9 mouse cellular contexts compared by ENCODE assay signal in the genomic region with DNA sequence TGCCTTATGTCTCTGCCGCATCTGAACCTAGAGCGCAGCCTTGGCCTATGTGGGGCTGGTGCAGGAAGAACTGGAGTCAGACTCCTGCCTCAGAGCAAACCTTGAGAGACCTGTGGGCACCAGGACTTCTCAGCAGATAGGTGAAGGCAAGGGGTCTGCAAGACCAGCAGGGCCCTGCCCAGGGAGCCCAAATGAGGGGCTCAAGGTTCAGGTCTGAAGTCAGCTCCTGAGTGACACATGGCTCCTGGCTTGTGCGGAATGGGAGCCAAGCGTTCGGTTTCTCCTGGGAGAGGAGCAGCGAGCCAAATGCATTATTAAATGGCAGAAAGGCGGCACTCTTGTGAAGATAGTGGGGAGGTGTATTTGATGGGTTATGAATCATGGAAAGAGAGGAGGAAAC. TPM values are rescaled to one million over a fixed set of nuclear protein-coding genes. Genes with fewer than 3 reads are reported as not detected.
DNase-seq lines count a peak whose midpoint lies in the region; ATAC-seq and TF ChIP-seq lines count a peak whose summit lies in the region.
"Had no signal": no experiment of that assay in that cellular context is flagged by ENCODE, and none has a peak within 500 bp of the region (broad histone marks: within the 10 kb centered on the region; RNA-seq: fewer than 3 reads in every experiment).

No protein-coding gene starts in this region.

- H3K9ac ChIP-seq in heart, embryonic 14.5 days (ENCODE audit: low read length): peak overlapping the region; percentile 32
- H3K9ac ChIP-seq in midbrain, embryonic 16.5 days (ENCODE audit: low read depth, low read length): 0 out of 2 replicates have a peak overlapping the region, but pooled peaks have one; percentile 7
- H3K9ac ChIP-seq in midbrain, postnatal 0 days (replicated peaks; ENCODE audit: low read length, poor library complexity, severe bottlenecking): no peak overlapping the region
- no peak overlapping the region for H3K9ac ChIP-seq in limb, embryonic 14.5 days (ENCODE audit: low read depth, low read length, severe bottlenecking)
- H3K9ac ChIP-seq: liver, embryonic 14.5 days had no signal

- ATAC-seq in heart, embryonic 14.5 days (ENCODE audit: insufficient number of reproducible peaks, insufficient read depth, low FRiP score, low read depth): no peak
- ATAC-seq in midbrain, embryonic 16.5 days: no peak
- no peak for ATAC-seq in midbrain, postnatal 0 days (ENCODE audit: low FRiP score)
- no peak for ATAC-seq in limb, embryonic 14.5 days (ENCODE audit: low FRiP score, low read depth)

- no peak overlapping the region for H3K4me2 ChIP-seq in heart, embryonic 14.5 days (ENCODE audit: low read length)
- H3K4me2 ChIP-seq in midbrain, embryonic 16.5 days (ENCODE audit: low read length): no peak overlapping the region
- H3K4me2 ChIP-seq in midbrain, postnatal 0 days (ENCODE audit: low read depth, low read length, poor library complexity, severe bottlenecking): no peak overlapping the region
- no peak overlapping the region; the same call in 1 of the 2 replicates for H3K4me2 ChIP-seq in limb, embryonic 14.5 days (replicated peaks; ENCODE audit: low read depth, low read length, severe bottlenecking)

- H3K27ac ChIP-seq in heart, embryonic 14.5 days (replicated peaks in 1 of 2; ENCODE audit: control insufficient read depth in 1 of 2, insufficient read depth in 1 of 2, low read depth in 2 of 2, low read length in 2 of 2): no peak overlapping the region; a peak in 1 of 4 replicates
- no peak overlapping the region for H3K27ac ChIP-seq in midbrain, embryonic 16.5 days (ENCODE audit: low read length)
- no peak overlapping the region for H3K27ac ChIP-seq in midbrain, postnatal 0 days (ENCODE audit: low read depth, low read length)
- peak overlapping the region; percentile 11; the same call in 1 of the 2 replicates for H3K27ac ChIP-seq in cortical plate, adult 2 months (ENCODE audit: insufficient read depth, low read length)
- peak overlapping the region; percentile 43; the same call in 1 of the 2 replicates for H3K27ac ChIP-seq in limb, embryonic 14.5 days (replicated peaks; ENCODE audit: low read depth, low read length)
- H3K27ac ChIP-seq: liver, embryonic 14.5 days had no signal

- WGBS in heart, embryonic 14.5 days: 89% methylated on average over 7 of the region's 7 CpGs
- WGBS in midbrain, embryonic 16.5 days: 59% methylated on average over 7 of the region's 7 CpGs
- WGBS in midbrain, postnatal 0 days: 53% methylated on average over 7 of the region's 7 CpGs
- 76% methylated on average over 7 of the region's 7 CpGs for WGBS in limb, embryonic 14.5 days

- TF ChIP-seq POLR2A in cortical plate, adult 2 months (IDR thresholded peaks at IDR 0.05; ENCODE audit: extremely low read depth, insufficient read depth, low read length): no peak
- no peak for TF ChIP-seq POLR2A in limb, embryonic 14.5 days (IDR thresholded peaks at IDR 0.05; ENCODE audit: borderline replicate concordance, extremely low read depth, insufficient read depth, insufficient read length)

- H3K4me3 ChIP-seq in heart, embryonic 14.5 days (ENCODE audit: control insufficient read depth in 1 of 2, insufficient read depth in 1 of 2, low read depth in 1 of 2, low read length in 2 of 2): no peak overlapping the region
- H3K4me3 ChIP-seq in midbrain, embryonic 16.5 days (ENCODE audit: low read depth, low read length): no peak overlapping the region
- no peak overlapping the region for H3K4me3 ChIP-seq in midbrain, postnatal 0 days (ENCODE audit: low read depth, low read length)
- H3K4me3 ChIP-seq in cortical plate, adult 2 months (ENCODE audit: insufficient read depth, low read length): no peak overlapping the region
- no peak overlapping the region for H3K4me3 ChIP-seq in limb, embryonic 14.5 days (replicated peaks; ENCODE audit: low read length)
- H3K4me3 ChIP-seq: megakaryocyte, embryonic 14.5 days had no signal

- H3K4me1 ChIP-seq in heart, embryonic 14.5 days (ENCODE audit: control insufficient read depth in 2 of 2, insufficient read depth in 2 of 2, low read length in 2 of 2): peaks cover 80 to 83% of the 10 kb centered on the region in 2 experiments
- peaks cover 27% of the 10 kb centered on the region for H3K4me1 ChIP-seq in midbrain, embryonic 16.5 days (ENCODE audit: control insufficient read depth, insufficient read depth, low read length)
- peaks cover 22% of the 10 kb centered on the region for H3K4me1 ChIP-seq in midbrain, postnatal 0 days (ENCODE audit: insufficient read depth, low read length)
- H3K4me1 ChIP-seq in cortical plate, adult 2 months (ENCODE audit: control insufficient read depth, insufficient read depth, low read length): peaks cover 19% of the 10 kb centered on the region
- H3K4me1 ChIP-seq in limb, embryonic 14.5 days (ENCODE audit: control insufficient read depth, insufficient read depth, low read length): peaks cover 44% of the 10 kb centered on the region

- H3K36me3 ChIP-seq in heart, embryonic 14.5 days (ENCODE audit: control insufficient read depth, insufficient read depth, low read length): no peaks in the 10 kb centered on the region
- no peaks in the 10 kb centered on the region for H3K36me3 ChIP-seq in midbrain, embryonic 16.5 days (ENCODE audit: control insufficient read depth, insufficient read depth, low read length)
- H3K36me3 ChIP-seq in midbrain, postnatal 0 days (ENCODE audit: insufficient read depth, low read length): no peaks in the 10 kb centered on the region
- H3K36me3 ChIP-seq in limb, embryonic 14.5 days (ENCODE audit: control insufficient read depth, insufficient read depth, low read length): no peaks in the 10 kb centered on the region

- DNase-seq in heart, adult 8-10 months (ENCODE audit: low spot score): no peak
- no peak for DNase-seq in midbrain, postnatal 0 days (ENCODE audit: low spot score)
- DNase-seq in limb, embryonic 14.5 days (ENCODE audit: low spot score): no peak
- no peak for DNase-seq in embryo, embryonic 11 days

- no peaks in the 10 kb centered on the region for H3K9me3 ChIP-seq in heart, embryonic 14.5 days (ENCODE audit: control insufficient read depth, low read length)
- H3K9me3 ChIP-seq in midbrain, embryonic 16.5 days (replicated peaks; ENCODE audit: control insufficient read depth, low read length, poor library complexity, severe bottlenecking): no peaks in the 10 kb centered on the region
- H3K9me3 ChIP-seq in midbrain, postnatal 0 days (ENCODE audit: low read length): no peaks in the 10 kb centered on the region
- no peaks in the 10 kb centered on the region for H3K9me3 ChIP-seq in limb, embryonic 14.5 days (ENCODE audit: control insufficient read depth, low read length)
- H3K9me3 ChIP-seq: megakaryocyte, embryonic 14.5 days had no signal

- no peak for TF ChIP-seq CTCF in midbrain, postnatal 0 days (IDR thresholded peaks at IDR 0.05)
- no peak for TF ChIP-seq CTCF in cortical plate, adult 2 months (IDR thresholded peaks at IDR 0.05; ENCODE audit: extremely low read depth, insufficient read depth, low read length)

- H3K27me3 ChIP-seq in heart, embryonic 14.5 days (ENCODE audit: control insufficient read depth, insufficient read depth, low read length): no peaks in the 10 kb centered on the region
- no peaks in the 10 kb centered on the region for H3K27me3 ChIP-seq in midbrain, embryonic 16.5 days (ENCODE audit: control insufficient read depth, insufficient read depth, low read depth, low read length)
- H3K27me3 ChIP-seq in midbrain, postnatal 0 days (ENCODE audit: insufficient read depth, low read length): no peaks in the 10 kb centered on the region
- H3K27me3 ChIP-seq in limb, embryonic 14.5 days (ENCODE audit: control insufficient read depth, insufficient read depth, low read length): no peaks in the 10 kb centered on the region

RNA-seq across cellular contexts. Expression of a gene that starts 52.9 kb away (rescaled TPM):
- polyA plus RNA-seq in heart, embryonic 14.5 days (2014; fragmentation: Nextera tagmentation; extraction: Ambion mirVana): 46.6 and 49.8 TPM in 2 replicates
- 10 to 100 TPM; 41.4 to 47.5 (median 46.5) TPM for total RNA-seq in heart, adult 8-10 months (2022)
- 33.2 and 46.1 TPM in 2 replicates for polyA plus RNA-seq in midbrain, embryonic 16.5 days (2015; fragmentation: Nextera tagmentation; extraction: Ambion mirVana)
- 161 and 175 TPM in 2 replicates for total RNA-seq in midbrain, postnatal 0 days (2014; rRNA removed)
- polyA plus RNA-seq in midbrain, postnatal 0 days (2015; fragmentation: Nextera tagmentation; extraction: Ambion mirVana): 71.5 and 73.3 TPM in 2 replicates
- 114 and 120 TPM in 2 replicates for polyA plus RNA-seq in cortical plate, adult 2 months (2012; rRNA removed)
- polyA plus RNA-seq in limb, embryonic 14.5 days (2012; rRNA removed): 69.8 and 89.3 TPM in 2 replicates
- polyA plus RNA-seq in limb, embryonic 14.5 days (2014; fragmentation: Nextera tagmentation; extraction: Ambion mirVana): 62.2 and 69.8 TPM in 2 replicates

Comparison
In these comparisons a context has a peak if more than half of its experiments do, and no peak if none do; other contexts are left out.
1. H3K9ac ChIP-seq: peak in heart, embryonic 14.5 days (single experiment) and midbrain, embryonic 16.5 days (single experiment); none in midbrain, postnatal 0 days (single experiment) and limb, embryonic 14.5 days (single experiment).
2. H3K27ac ChIP-seq: peak in cortical plate, adult 2 months (single experiment) and limb, embryonic 14.5 days (single experiment); none in heart, embryonic 14.5 days (0 of 2), midbrain, embryonic 16.5 days (single experiment) and midbrain, postnatal 0 days (single experiment).